Mouse (Mus musculus) limb, embryonic 11.5 days (tissue): ENCODE data around the gene Pou2f1. TPM values are rescaled to one million over a fixed set of nuclear protein-coding genes. Genes with fewer than 3 reads are reported as not detected.

Experiments used
- ATAC-seq: fragments of 200-750 bp; cut with Nextera tagmentation; 2 replicates; pipeline ENCODE4 v1.8.0; 2017; ENCODE audit warnings: low read depth; ENCODE audit not compliant: insufficient number of reproducible peaks, low FRiP score, low TSS enrichment
- DNase-seq: peaks from one replicate; pipeline ENCODE4 v3.0.0-alpha.2; 2015; ENCODE audit warnings: low spot score
- H3K27ac ChIP-seq: fragments of 300-500 bp; sonication (generic); replicated peaks from 2 replicates; pipeline ENCODE4 v1.5.1; 2014; ENCODE audit warnings: low read depth, mild to moderate bottlenecking, low read length
- H3K27me3 ChIP-seq: fragments of 300-500 bp; sonication (generic); 2 replicates; pipeline ENCODE4 v1.6.1; 2014; ENCODE audit warnings: mild to moderate bottlenecking, low read length, mixed read lengths; ENCODE audit not compliant: control insufficient read depth, insufficient read depth
- H3K36me3 ChIP-seq: fragments of 300-500 bp; sonication (generic); 2 replicates; pipeline ENCODE4 v1.6.1; 2014; ENCODE audit warnings: mild to moderate bottlenecking, low read length, moderate library complexity, mixed read lengths; ENCODE audit not compliant: control insufficient read depth, insufficient read depth
- H3K4me1 ChIP-seq: fragments of 300-500 bp; sonication (generic); 2 replicates; pipeline ENCODE4 v1.6.1; 2014; ENCODE audit warnings: low read length, mixed read lengths; ENCODE audit not compliant: control insufficient read depth, insufficient read depth
- H3K4me2 ChIP-seq: fragments of 300-500 bp; sonication (generic); 2 replicates; pipeline ENCODE4 v1.6.1; 2014; ENCODE audit warnings: low read depth, mild to moderate bottlenecking, moderate library complexity; ENCODE audit not compliant: severe bottlenecking
- H3K4me3 ChIP-seq: fragments of 300-500 bp; sonication (generic); 2 replicates; pipeline ENCODE4 v1.5.1; 2014; ENCODE audit warnings: low read depth, low read length
- H3K9ac ChIP-seq: fragments of 300-500 bp; sonication (generic); 2 replicates; pipeline ENCODE4 v1.6.1; 2014; ENCODE audit warnings: mild to moderate bottlenecking, low read length
- H3K9me3 ChIP-seq: fragments of 300-500 bp; sonication (generic); 2 replicates; pipeline ENCODE4 v1.6.1; 2016; ENCODE audit warnings: low read length; ENCODE audit not compliant: control insufficient read depth
- WGBS: fragments of 180-500 bp; shearing (Covaris S2); extraction: QIAGEN DNeasy Blood & Tissue Kit; methylation state at CpG from one replicate; pipeline ENCODE4 v1.1.7; 2014; 5-methylcytosine and 5-hydroxymethylcytosine counted together
- polyA plus RNA-seq: library from polyadenylated mRNA; unstranded; fragments of >200 nt; fragmentation: Nextera tagmentation; extraction: Ambion mirVana; gene quantifications from 2 replicates; pipeline ENCODE4 v1.2.1, GENCODE M21; 2014

The Pou2f1 gene
- polyA plus RNA-seq, 1 experiment from 2014 or later: 33.7 TPM

DNA sequence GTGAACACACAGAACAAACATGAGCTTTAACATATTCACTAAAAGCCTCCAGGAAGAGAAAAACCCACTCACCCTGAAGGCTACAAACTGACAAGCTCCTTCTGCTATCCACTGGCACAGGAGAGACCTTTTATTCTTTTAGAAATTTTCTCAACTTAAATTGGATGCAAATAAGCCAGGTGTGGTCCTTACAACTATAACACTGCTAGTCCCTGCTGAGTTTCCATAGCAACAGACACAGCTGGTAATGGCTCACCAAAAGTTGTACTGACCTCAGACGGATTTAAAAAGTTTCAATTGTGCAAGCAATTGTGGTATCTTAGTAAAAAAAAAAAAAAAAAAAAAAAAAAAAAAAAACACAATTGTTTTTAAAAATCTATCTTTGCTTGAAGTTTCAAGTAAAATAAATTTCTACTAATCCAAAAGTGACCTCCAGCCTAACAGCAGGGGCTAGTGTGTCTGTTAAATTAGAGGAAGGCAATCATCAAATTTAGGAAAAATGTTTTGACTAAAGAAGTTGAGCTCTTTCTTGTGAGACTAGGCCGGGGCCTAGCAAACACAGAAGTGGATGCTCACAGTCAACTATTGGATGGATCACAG lies 54.2 kb downstream of the Pou2f1 start:
- Histone ChIP-seq H3K9me3 (no peaks in the 10 kb centered on the region), H3K4me1 (0 out of 2 replicates have a peak, but pooled peaks cover 2% of the 10 kb centered on the region), H3K9ac (no peak overlapping the region), H3K27me3 (no peaks in the 10 kb centered on the region), H3K4me3 (no peak overlapping the region), H3K27ac (no peak overlapping the region), H3K36me3 (no peaks in the 10 kb centered on the region), H3K4me2 (no peak overlapping the region)
- ATAC-seq: no peak
- DNase-seq: peak; percentile 24
- 40% methylated on average over 2 of the region's 2 CpGs for WGBS

DNA sequence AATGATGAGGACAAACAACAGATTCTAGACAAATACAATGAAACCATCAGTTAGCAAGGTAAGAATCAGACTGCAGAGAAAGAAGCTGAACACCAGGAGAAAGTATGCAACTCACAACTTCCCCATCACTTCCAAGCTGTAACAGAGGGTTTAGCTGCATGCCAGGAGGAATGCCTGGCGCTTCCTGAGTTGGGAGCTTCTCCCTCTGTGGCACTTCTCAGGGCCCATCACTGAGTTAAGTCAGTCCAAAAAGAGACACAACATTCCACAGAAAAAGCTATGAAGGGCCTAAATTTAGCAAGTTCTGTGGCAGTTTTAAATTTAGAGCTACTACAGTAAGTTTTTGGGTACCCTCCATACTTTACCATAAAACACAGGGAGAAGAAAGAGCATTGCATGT lies 59.2 kb downstream of the Pou2f1 start:
- H3K4me2 ChIP-seq: no peak overlapping the region
- 0 out of 2 replicates have a peak, but pooled peaks cover 2% of the 10 kb centered on the region for H3K4me1 ChIP-seq
- no peaks in the 10 kb centered on the region for H3K9me3 ChIP-seq
- no peaks in the 10 kb centered on the region for H3K27me3 ChIP-seq
- H3K36me3 ChIP-seq: no peaks in the 10 kb centered on the region
- 94% methylated on average over 1 of the region's 1 CpGs for WGBS
- H3K27ac ChIP-seq: no peak overlapping the region
- H3K9ac ChIP-seq: no peak overlapping the region
- ATAC-seq: no peak
- no peak overlapping the region for H3K4me3 ChIP-seq
- no peak for DNase-seq

DNA sequence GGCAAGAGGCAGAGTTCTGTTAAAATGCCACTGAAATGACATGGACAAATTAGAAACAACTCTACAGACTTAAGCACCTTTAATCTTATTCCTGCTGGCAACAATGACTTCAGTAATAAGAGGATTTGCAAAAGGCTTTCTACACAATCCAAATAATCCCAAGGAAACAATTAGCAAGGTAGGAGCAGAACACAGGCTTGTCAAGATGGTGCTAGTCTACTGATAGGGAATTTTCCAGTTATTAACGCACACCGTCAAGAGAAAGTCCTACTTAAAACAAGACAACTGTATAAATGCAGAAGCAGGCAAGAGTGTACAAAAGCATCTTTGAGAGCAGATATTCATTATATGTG lies 67.0 kb downstream of the Pou2f1 start:
- Histone ChIP-seq H3K4me3 (no peak overlapping the region), H3K36me3 (no peaks in the 10 kb centered on the region), H3K4me2 (no peak overlapping the region), H3K9me3 (no peaks in the 10 kb centered on the region), H3K9ac (no peak overlapping the region), H3K4me1 (no peaks in the 10 kb centered on the region), H3K27me3 (no peaks in the 10 kb centered on the region), H3K27ac (no peak overlapping the region)
- DNase-seq (no peak), ATAC-seq (no peak)
- WGBS: 91% methylated on average over 2 of the region's 2 CpGs

DNA sequence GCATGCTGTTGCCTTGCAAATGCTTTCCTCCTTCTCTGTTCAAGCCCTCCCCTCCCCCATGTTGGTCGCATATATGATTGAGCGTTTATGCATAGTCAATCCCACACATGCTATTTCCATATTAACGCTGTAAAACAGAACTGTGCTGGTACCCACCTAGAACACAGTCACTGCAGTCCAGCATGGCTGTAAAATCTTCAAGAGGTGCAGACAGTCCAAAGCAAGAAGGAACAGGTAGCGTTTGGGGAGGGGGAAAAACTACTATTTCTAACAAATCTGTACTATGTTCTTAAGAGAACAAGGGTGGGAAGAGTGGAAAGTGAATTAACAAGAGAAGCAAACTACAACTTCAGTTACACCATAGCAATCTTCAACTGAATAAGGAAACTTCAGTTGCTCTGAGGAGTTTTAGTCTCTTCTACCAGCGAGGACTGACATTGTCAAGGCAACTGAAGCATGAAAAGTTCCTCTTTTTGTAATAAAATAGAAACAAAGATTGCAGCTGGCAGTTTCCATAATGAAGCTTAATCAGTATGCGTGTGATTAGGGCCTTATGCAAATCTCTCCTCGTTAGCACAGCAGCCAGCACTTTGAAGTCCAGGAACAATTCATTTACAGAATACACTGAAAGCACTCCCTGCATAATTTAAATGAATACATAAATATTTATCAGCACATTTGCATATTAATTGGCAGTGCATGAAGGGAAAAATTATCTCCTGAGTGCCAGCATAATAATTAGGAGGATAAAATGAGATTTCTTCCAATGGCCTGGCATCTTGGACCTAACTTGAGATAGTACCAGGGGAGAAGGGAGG lies 67.6 kb downstream of the Pou2f1 start:
- no peak for DNase-seq
- no peak overlapping the region for H3K27ac ChIP-seq
- H3K9me3 ChIP-seq: no peaks in the 10 kb centered on the region
- H3K4me1 ChIP-seq: no peaks in the 10 kb centered on the region
- H3K4me3 ChIP-seq: no peak overlapping the region
- 70% methylated on average over 7 of the region's 7 CpGs for WGBS
- H3K27me3 ChIP-seq: no peaks in the 10 kb centered on the region
- no peak overlapping the region for H3K9ac ChIP-seq
- H3K4me2 ChIP-seq: no peak overlapping the region
- no peaks in the 10 kb centered on the region for H3K36me3 ChIP-seq
- no peak for ATAC-seq

DNA sequence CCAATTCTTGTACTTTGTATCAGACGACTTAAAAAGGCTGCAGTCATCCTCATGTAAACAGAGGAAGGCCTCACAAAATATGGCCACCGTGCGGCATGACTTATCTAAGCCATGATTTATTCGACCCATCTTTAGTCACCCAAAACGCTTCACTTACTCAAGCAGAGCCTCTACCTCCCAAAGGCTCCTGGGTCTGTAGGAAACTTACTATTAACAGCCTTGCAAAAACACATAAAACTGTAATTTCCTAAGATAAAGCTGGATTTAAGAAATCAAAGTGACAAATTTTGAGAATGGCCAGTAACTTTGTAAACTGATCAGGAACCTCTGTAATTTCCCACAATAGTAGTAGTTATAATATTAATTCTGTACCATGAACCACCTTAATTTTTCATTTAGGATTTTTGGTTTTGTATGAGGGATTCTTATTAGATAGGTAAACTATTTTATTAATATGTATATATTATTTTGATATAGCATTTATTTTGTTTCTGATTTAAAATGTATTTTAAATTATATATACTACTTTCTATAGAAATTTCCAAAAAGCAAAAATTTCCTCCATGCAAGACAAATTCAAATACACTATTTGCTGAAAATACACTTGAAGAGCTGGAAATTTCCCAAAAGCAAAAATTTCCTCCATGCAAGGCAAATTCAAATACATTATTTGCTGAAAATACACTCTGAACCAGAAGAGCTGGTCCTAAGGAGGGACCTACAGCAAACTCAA lies 68.4 kb downstream of the Pou2f1 start:
- no peaks in the 10 kb centered on the region for H3K27me3 ChIP-seq
- H3K4me1 ChIP-seq: no peaks in the 10 kb centered on the region
- no peak for ATAC-seq
- no peak overlapping the region for H3K9ac ChIP-seq
- H3K4me2 ChIP-seq: no peak overlapping the region
- 83% methylated on average over 5 of the region's 5 CpGs for WGBS
- DNase-seq: no peak
- H3K27ac ChIP-seq: no peak overlapping the region
- H3K4me3 ChIP-seq: no peak overlapping the region
- H3K36me3 ChIP-seq: no peaks in the 10 kb centered on the region
- no peaks in the 10 kb centered on the region for H3K9me3 ChIP-seq

DNA sequence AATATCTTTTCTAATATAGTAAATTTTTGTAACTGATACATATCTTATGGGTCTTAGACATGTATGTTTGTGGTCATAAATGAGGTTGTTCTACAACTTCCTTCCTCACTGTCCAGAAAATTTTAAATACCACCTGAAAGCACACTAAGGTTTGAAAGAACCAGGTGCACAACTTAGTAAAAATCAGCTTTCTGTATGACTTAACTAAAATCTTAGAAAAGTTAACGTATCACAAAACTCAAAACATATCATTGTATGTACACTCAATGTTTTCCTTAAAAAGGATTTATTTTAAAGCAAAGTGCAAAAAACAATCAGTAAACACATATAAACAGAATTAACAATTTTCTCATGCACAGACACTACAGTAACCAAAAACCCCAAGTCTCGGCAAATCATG lies 69.6 kb downstream of the Pou2f1 start:
- Histone ChIP-seq H3K9me3 (no peaks in the 10 kb centered on the region), H3K4me1 (no peaks in the 10 kb centered on the region), H3K36me3 (no peaks in the 10 kb centered on the region), H3K27ac (no peak overlapping the region), H3K4me2 (no peak overlapping the region), H3K27me3 (no peaks in the 10 kb centered on the region), H3K4me3 (no peak overlapping the region), H3K9ac (no peak overlapping the region)
- no peak for DNase-seq
- 92% methylated on average over 2 of the region's 2 CpGs for WGBS
- no peak for ATAC-seq

DNA sequence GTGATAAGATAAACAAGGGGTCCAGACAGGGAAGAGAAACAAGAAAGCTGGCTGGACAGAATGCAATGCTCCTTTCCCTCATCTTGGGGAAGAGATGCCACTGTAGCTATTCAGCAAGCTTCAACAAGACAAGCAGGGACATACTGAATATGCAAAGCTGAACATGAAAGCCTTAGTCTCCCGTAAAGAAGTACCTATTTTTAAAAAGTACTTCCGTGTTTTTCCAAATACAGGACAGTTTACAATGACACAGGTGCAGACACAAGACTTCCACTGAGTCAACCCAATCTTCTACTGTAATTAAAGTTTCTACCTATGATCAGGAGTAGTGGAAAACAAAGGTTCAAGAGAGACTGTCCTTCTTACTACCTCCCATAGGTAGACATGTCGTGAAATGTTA lies 72.0 kb downstream of the Pou2f1 start:
- Histone ChIP-seq H3K27me3 (no peaks in the 10 kb centered on the region), H3K4me3 (no peak overlapping the region), H3K9ac (no peak overlapping the region), H3K27ac (no peak overlapping the region), H3K9me3 (no peaks in the 10 kb centered on the region), H3K4me1 (no peaks in the 10 kb centered on the region), H3K36me3 (no peaks in the 10 kb centered on the region), H3K4me2 (no peak overlapping the region)
- 92% methylated on average over 3 of the region's 3 CpGs for WGBS
- DNase-seq: no peak
- no peak for ATAC-seq

DNA sequence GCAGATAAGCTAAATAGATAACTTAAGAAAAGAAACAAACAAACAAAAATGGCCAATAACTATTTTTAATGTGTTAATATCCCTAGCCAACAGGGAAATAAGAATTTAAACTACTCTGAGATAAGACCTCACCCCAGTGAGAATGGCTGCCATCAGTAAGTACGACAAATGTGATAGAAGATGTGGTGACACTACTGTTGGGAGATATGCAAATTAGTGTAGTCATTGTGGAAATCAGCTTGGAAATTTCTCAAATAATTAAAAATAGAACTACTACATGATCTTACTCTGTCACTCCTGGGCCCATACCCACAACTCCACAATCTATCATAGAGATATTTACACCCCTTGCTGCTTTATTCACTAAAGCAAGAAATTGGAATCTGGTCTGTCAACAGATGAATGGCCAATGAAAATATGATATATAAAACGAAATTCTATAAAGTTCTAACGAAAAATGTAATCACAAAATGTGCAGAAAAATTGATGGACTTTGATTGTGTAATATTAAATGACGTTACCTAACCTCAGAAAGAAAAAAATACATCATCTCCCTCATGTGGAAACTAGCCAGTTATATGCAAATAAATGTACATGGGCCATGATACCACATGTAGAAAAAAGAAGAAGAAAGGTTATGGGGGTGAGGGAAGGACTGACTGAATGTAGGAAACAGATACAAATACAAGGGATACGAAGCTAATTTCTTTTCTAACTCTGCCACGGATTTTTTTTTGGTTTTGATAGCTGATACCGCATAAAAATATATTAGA lies 74.8 kb downstream of the Pou2f1 start:
- Histone ChIP-seq H3K9ac (no peak overlapping the region), H3K27ac (no peak overlapping the region), H3K9me3 (no peaks in the 10 kb centered on the region), H3K36me3 (no peaks in the 10 kb centered on the region), H3K27me3 (no peaks in the 10 kb centered on the region), H3K4me1 (no peaks in the 10 kb centered on the region), H3K4me2 (no peak overlapping the region), H3K4me3 (no peak overlapping the region)
- DNase-seq (no peak), ATAC-seq (no peak)
- 92% methylated on average over 7 of the region's 7 CpGs for WGBS
